Mouse (Mus musculus): ENCODE results near the gene Nans. TPM values are rescaled to one million over a fixed set of nuclear protein-coding genes. Genes with fewer than 3 reads are reported as not detected.
A peak's percentile ranks its signal among the peaks of the same experiment; 100 is the strongest.

The Nans gene
- total RNA-seq, 2 experiments from 2014 or later, result 17.5 to 20.1 TPM

- Histone ChIP-seq H3K4me3 (peak overlapping the region; percentile 87), H3K27ac (peak overlapping the region; percentile 97; the same call in 1 of the 2 replicates)
- DNase-seq (ENCODE audit: low spot score in 2 of 2), result no peak
- no peak for TF ChIP-seq CTCF (conservative IDR thresholded peaks at IDR 0.05)
These were observed 36.0 kb upstream of the Nans start for GRCm38 (mm10) chr4:46452855-46453719.

GRCm38 (mm10) chr4:46454097-46454864, 34.8 kb upstream of the Nans start:
- Histone ChIP-seq H3K4me3 (no peak overlapping the region), H3K27ac (peak overlapping the region; percentile 28)
- no peak for DNase-seq (ENCODE audit: low spot score in 2 of 2)
- TF ChIP-seq CTCF (conservative IDR thresholded peaks at IDR 0.05), result no peak

GRCm38 (mm10) chr4:46456762-46457161, 32.3 kb upstream of the Nans start:
- no peak for TF ChIP-seq CTCF (conservative IDR thresholded peaks at IDR 0.05)
- Histone ChIP-seq H3K4me3 (no peak overlapping the region), H3K27ac (no peak overlapping the region)
- DNase-seq (ENCODE audit: low spot score in 2 of 2), result no peak

- Histone ChIP-seq H3K4me3 (no peak overlapping the region), H3K27ac (no peak overlapping the region)
- no peak for DNase-seq (ENCODE audit: low spot score in 2 of 2)
- no peak for TF ChIP-seq CTCF (conservative IDR thresholded peaks at IDR 0.05)
These were observed 31.9 kb upstream of the Nans start for GRCm38 (mm10) chr4:46457186-46457585.

- Histone ChIP-seq H3K27ac (no peak overlapping the region), H3K4me3 (no peak overlapping the region)
- DNase-seq (ENCODE audit: low spot score in 2 of 2), result no peak
- TF ChIP-seq CTCF (conservative IDR thresholded peaks at IDR 0.05), result peak; percentile 25
These were observed 30.6 kb upstream of the Nans start for GRCm38 (mm10) chr4:46458411-46458810.

- Histone ChIP-seq H3K27ac (no peak overlapping the region), H3K4me3 (no peak overlapping the region)
- DNase-seq (ENCODE audit: low spot score in 2 of 2), result no peak
- peak; percentile 70 for TF ChIP-seq CTCF (conservative IDR thresholded peaks at IDR 0.05)
These were observed 25.8 kb upstream of the Nans start for GRCm38 (mm10) chr4:46463130-46463830.

GRCm38 (mm10) chr4:46465740-46466139, 23.3 kb upstream of the Nans start:
- TF ChIP-seq CTCF (conservative IDR thresholded peaks at IDR 0.05), result peak; percentile 56
- DNase-seq (ENCODE audit: low spot score in 2 of 2), result no peak
- H3K27ac ChIP-seq, result no peak overlapping the region
- H3K4me3 ChIP-seq, result no peak overlapping the region

GRCm38 (mm10) chr4:46475101-46475500, 13.9 kb upstream of the Nans start:
- TF ChIP-seq CTCF (conservative IDR thresholded peaks at IDR 0.05), result no peak
- no peak overlapping the region for H3K27ac ChIP-seq
- DNase-seq (ENCODE audit: low spot score in 2 of 2), result no peak
- no peak overlapping the region for H3K4me3 ChIP-seq

- no peak for DNase-seq (ENCODE audit: low spot score in 2 of 2)
- H3K4me3 ChIP-seq, result no peak overlapping the region
- TF ChIP-seq CTCF (conservative IDR thresholded peaks at IDR 0.05), result no peak
- H3K27ac ChIP-seq, result no peak overlapping the region
These were observed 10.0 kb upstream of the Nans start for GRCm38 (mm10) chr4:46479081-46479480.

GRCm38 (mm10) chr4:46485696-46486417, 3.2 kb upstream of the Nans start:
- Histone ChIP-seq H3K27ac (no peak overlapping the region), H3K4me3 (no peak overlapping the region)
- peak in 1 of 2 experiments; percentile 18 for DNase-seq (ENCODE audit: low spot score in 2 of 2)
- no peak for TF ChIP-seq CTCF (conservative IDR thresholded peaks at IDR 0.05)

- TF ChIP-seq CTCF (conservative IDR thresholded peaks at IDR 0.05), result no peak
- Histone ChIP-seq H3K4me3 (no peak overlapping the region), H3K27ac (no peak overlapping the region)
- no peak for DNase-seq (ENCODE audit: low spot score in 2 of 2)
These were observed 1.7 kb upstream of the Nans start for GRCm38 (mm10) chr4:46487348-46487747.

GRCm38 (mm10) chr4:46493071-46493470, 4.0 kb downstream of the Nans start:
- Histone ChIP-seq H3K4me3 (no peak overlapping the region), H3K27ac (no peak overlapping the region)
- TF ChIP-seq CTCF (conservative IDR thresholded peaks at IDR 0.05), result no peak
- no peak for DNase-seq (ENCODE audit: low spot score in 2 of 2)
